Mouse (Mus musculus): Measurements from ENCODE around the gene Rpl3l. TPM values are rescaled to one million over a fixed set of nuclear protein-coding genes. Genes with fewer than 3 reads are reported as not detected.

The Rpl3l gene
- total RNA-seq (2021) = 100 to 1,000 TPM; 400 to 416 TPM

DNA sequence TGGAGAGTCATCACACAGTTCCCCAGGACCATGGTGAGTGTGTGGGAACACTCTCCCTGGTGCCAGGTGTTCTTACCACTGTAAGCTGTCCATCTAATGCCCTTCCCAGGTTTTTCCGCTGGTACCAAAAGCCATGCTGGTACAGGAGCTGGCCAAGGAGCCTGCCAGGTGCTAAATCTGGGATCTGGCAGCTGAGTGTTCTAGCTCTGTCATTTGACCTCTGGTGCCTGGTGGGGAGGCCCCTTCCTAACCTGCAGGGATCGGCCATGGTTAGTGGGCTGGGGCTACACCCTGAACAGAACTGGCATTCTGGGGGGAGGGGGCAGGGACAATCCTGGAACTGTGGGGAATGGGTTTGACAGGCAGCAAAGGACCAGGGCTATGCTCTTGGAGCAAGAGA lies at the start of gene Rpl3l:
Rpl3l (plus strand) TSS at position 203 of the 400 bp plus-strand sequence.
- peak; percentile 31 to 52 for DNase-seq
- intact Hi-C loops (cut with DNase I) = no loop called here

DNA sequence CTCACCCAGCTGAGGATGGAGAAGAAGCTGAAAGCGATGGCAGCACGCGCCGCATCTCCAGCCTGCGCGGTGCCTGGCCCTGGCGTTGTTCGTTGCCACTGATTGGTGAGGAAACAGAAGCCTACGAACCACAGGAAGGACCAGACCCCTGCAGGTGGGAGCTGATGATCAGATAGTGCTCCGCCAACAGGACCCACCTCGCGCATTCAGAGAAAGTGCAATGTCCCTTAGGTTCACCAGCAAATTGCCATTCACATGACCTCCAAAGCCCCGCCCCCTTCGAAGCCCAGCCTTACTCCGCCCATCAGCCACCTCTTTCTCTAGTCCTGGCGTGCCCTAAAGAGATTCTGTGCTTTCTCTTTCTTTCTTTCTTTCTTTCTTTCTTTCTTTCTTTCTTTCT lies 41.1 kb upstream of the Rpl3l start:
- no peak for DNase-seq
- intact Hi-C loops (cut with DNase I) = no loop called here

DNA sequence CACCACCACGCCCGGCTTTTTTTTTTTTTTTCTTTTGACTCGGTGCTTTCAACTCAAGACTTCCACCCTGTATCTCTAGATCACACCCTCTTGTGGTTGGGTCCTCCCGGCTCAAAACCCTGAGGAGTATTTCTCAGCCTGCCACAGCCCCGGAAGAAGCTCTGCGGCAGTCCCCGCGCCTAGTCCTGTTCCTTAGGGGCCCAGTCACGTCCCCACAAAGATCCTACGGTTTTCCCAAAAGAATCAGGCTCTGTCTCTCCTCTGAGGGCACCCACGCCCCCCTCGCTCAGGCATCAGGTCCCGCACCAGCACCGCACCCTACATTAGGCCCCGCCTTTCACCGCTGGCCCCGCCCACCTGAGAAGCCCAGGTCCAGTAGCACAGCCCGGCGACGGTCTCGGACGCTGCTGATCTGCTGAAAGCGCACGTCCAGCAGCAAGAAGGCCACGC lies 40.4 kb upstream of the Rpl3l start:
- peak; percentile 41 to 51 for DNase-seq
- intact Hi-C loops (cut with DNase I) = no loop called here

DNA sequence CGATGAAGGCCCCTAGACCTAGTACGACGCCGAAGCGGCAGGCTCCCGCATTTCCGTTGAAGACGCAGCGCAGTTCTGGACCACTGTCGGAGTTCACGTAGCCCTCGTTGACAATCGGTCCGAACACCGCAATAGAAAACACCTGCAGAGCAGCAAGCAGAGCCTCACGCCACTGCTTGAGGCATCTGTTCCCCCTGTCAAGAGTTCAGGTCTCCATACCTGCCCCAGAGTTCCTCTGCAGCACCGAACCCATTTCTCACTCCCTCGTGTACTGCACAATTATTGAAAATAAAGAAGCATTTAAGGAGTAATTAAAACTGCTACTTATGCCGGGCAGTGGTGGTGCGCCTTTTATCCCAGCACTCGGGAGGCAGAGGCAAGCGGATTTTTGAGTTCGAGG lies 40.0 kb upstream of the Rpl3l start:
- intact Hi-C loops (cut with DNase I) = no loop called here
- no peak for DNase-seq

DNA sequence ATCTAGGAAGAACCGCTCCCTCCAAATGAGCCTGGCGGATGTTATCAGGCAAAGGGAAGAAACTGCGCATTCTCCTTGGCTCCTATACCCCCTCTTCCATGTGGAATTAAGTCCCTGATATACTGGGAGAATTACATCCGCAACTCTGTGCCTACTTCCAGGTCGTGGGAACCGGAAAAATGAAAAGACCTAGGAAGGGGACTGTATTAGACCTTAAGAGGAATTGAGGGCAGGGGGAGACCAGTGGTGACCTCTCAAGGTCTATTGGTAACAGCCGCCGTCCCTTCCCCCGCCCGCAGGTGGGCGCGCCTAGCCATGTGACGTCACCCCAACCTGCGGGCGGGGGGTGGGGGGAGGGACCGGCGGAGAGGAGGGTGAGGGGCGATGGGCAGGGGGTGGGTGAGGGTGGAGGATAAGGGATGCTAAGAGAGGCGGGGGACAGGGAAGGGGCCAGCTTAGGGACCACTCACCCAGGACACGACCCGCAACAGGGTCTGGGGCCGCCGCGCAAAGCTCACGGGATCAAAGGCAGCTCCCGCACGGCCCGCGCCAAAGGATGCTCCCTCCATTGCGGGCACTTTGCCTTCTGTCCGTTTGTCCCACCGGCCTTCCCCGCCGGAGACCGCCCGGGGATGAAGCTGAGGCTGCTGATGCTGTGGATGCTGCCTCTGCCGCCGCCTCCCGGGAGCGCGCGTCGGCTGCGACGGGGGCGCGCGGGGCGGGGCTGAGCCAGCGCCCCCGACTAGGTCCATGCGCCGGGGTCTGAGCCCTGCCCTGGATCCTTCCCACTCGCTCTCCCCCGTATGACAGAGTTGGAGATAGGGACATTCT lies 38.2 kb upstream of the Rpl3l start, which contains the start of gene Syngr3:
Syngr3 (minus strand) TSS at position 705 of the 831 bp plus-strand sequence.
- no peak for DNase-seq
- intact Hi-C loops (cut with DNase I) = no loop called here

DNA sequence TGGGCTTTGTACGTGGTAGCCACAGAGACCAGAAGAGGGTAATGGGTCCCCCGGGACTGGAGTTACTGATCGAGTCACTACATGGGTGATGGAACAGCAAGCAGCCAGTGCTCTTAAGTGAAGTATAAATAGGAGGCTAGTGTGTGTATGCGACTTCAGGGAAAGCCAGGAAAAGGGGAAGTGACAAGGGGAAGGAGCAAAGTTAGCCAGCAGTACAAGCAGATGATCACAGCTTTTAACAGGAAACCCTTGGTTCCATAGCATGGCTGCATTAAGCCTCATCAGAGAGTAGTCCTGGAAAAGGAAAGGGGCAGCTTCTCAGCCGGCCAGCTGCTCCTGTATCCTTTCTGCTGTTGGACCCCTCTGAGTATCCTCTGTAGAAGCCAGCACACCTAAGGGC lies 35.2 kb upstream of the Rpl3l start:
- no peak for DNase-seq

DNA sequence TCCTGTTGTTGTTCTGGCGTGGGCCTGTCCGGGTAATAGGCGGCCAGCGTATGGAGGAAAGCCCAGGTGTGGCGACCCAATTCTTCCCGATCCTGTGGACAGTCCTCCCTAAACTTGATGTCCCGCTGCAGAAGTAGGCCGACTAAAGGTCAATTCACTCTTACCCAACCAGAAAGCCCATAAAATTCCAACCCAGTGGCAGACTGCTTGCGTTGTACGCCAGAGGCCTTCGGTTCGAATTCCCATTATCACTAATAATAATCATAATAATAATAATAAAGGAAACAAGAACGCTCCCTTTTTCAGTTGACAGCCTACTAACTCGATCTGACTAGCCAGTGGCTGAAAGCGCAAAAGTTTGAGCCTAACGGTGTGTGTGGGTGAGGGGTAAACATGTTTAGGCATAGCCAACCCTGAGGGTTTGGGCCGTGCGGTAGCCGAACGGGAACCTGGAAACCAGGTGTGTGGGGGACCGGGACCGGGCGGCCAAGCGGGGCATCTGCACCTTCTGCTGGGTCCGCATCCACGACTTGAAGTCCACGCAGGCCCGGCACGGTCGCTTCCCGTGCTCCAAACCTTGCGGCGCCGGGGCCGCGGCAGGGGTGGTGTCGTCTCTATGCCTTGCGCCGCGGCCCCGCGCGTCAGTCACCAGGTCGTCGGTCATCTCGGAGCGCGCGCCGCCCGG lies 32.2 kb upstream of the Rpl3l start:
- DNase-seq = no peak
- intact Hi-C loops (cut with DNase I) = loop anchor here (2.0 kb wide), 1 partner anchor 25 kb away; no protein-coding TSS in a partner anchor

More for the DNA sequence above, 35.2 kb upstream of the Rpl3l start:
- intact Hi-C loops (cut with DNase I) = no loop called here

DNA sequence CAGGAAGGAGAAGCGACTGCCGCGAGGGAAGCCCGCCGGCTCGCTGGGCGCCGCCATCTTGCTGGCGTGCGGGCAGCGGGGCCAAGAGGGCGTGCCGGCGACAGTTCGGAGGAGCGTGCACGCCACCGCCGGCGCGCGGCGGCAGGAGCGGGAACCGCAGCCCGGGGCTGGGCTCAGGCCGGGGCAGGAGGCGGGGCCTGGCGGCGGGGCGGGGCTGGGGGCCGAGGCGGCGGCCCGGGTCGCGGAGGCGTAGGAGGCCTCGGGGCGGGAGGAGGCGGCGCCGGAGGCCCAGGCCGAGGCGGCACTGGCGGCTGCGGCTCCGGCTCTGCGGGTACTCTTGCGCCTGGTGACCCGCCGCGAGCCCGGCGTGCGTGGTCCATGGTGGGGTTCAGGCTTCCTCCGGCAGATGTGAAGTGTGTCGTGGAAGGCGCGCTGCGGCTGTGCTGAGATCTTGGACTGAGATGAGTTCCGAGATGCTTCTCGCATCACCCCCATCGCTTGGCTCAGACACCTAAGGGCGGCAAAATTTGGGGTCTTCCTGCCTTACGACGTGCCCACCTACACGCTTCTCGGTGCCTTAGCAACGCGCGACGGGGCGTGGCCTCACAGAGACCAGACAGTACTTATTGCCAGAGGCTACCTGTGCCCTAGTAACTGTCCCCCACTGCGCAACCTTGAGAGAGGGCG lies 31.5 kb upstream of the Rpl3l start, which contains the start of the genes Gfer and Noxo1:
Gfer (minus strand) TSS at position 146 of the 687 bp plus-strand sequence.
Noxo1 (plus strand) TSS at position 224 of the 687 bp plus-strand sequence.
- intact Hi-C loops (cut with DNase I) = no loop called here
- DNase-seq = peak; percentile 87 to 88

DNA sequence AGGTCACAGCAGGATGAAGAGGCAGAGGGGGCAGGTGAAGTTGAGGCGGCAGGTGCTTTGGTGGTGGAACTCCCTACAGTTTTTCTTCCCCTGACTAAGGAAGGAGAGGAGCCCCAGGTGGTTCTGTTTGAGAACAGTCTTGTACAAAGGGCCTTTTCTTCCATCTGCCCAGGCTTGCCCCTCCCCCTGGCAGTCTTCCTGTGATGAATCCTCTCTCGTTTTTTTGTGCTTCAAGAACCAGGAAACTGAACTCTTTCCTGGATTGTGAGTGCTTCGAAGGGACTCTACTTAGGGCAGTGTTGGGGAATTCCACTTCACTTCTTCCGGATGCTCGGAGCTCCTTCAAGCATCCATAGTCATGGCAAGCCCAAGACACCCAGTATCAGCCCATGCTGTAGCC lies 29.6 kb upstream of the Rpl3l start:
- DNase-seq = no peak
- intact Hi-C loops (cut with DNase I) = no loop called here

DNA sequence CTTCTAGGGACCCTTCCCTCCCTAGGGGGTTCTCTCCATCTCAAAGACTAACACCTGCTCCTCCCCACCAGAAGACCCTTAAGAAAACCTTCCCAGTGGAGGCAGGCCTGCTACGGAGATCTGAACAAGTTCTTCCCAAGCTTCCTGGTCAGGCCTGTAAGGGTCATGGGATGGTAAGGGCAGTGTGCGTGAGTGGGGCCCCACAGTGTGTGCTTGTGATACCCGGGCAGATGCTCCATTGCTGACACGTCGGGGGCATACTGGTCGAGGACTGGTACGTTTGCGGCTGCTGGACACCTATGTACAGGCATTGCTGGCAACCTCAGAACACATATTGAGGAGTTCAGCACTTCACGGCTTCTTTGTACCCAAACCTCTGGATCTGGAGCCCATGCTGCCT lies 28.9 kb upstream of the Rpl3l start:
- intact Hi-C loops (cut with DNase I) = no loop called here

DNA sequence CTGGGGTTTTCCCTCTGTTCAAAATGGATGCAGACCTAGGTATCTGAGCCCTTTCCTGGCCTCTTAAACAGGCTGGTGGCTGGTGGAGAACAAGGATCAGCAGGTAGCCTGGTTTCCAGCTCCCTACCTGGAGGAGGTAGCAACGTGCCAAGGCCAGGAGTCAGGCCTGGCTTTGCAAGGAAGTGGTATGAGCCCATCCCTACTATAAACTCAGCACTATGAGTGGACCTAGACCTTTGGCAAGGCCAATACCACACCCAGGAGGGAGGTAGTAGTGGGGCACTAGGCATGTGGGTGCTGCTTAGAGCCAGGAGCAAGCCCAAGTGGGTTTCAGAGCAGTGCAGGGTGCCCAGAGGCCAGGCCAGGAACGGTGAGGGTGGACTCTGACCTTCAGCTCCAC lies 28.1 kb upstream of the Rpl3l start:
- no peak for DNase-seq
- intact Hi-C loops (cut with DNase I) = no loop called here

More for the DNA sequence above, 28.9 kb upstream of the Rpl3l start:
- no peak for DNase-seq

DNA sequence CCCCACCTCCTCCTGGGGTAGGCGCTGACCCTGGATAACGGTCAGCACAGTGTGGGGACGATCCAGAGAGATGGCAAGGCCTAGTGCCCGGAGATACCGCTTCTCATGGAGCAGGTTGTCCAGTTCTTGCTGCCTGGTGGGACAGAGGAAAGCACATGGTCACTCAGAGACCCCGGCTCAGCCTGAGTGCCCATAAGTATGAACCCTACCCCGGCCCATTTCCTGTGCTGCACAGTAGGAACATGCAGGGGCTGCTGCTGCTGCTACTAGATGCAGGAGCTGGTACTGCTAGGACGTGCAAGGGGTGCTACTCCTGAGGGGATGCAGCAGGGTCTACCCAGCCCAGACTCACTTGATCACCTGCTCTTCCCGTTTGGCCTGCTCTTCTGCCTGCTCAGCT lies 26.4 kb upstream of the Rpl3l start:
- intact Hi-C loops (cut with DNase I) = no loop called here
- DNase-seq = no peak

DNA sequence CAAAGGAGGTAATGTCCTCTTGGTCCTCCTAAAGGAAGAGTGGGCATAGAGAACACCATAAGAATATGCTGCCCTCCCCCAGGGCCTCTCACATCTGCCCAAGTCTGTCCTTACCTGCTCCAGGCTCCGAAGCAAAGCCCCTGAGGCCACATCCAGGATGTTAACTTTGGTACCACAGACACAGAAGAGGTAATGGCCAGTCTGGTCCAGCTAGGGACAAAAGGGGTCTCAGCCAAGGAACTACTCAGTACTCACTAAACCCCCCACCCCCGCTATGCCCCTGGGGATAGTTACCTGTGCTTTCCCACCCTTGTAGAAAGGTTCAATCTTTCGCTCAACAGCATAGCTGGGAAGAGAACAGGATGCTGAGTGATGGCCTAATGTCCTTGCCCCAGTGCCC lies 21.8 kb upstream of the Rpl3l start:
- DNase-seq = no peak
- intact Hi-C loops (cut with DNase I) = loop anchor here (5.0 kb wide), 2 partner anchors 79 to 169 kb away; no protein-coding TSS in a partner anchor

DNA sequence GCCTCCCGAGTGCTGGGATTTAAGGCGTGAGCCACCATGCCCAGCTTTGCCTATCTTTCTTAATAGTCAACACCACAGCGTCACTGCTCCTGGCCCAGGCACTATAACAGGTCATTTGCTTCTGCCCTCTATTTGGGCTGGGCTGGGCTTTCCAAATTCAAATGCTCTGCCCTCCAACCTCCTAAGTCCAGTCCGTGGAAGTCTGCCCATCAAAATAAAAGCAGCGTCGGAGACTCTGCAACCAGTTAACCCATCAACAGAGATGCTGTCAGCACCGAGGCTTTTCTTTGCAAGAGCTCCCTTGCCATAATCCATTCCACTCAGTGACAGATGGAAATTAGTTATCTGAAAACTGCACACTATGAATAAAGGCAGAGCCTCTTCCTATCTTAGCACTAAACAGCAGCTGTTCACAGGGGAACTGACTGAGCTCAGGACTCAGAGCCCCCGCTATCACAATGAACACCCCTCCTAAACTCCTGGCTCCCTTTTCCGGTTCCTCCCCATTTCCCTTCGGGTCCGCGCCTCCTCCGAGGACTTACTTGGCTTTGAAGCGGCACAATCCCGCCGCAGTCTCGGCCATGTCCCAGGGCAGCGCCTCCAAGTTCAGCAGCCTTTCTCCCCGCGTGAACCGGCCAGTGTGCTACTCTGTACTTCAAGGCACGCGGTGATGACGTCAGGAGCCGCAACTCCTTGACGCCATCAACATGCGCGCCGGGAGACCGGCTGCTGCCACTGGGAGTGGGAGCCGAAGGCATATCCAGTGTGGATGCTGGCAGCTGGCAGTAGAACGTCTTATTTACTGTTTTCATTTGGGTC lies 20.4 kb upstream of the Rpl3l start, which contains the start of gene Tbl3:
Tbl3 (minus strand) TSS at position 679 of the 819 bp plus-strand sequence.
- intact Hi-C loops (cut with DNase I) = loop anchor here (5.0 kb wide), 2 partner anchors 80 to 170 kb away; no protein-coding TSS in a partner anchor
- peak; percentile 95 to 97 for DNase-seq

DNA sequence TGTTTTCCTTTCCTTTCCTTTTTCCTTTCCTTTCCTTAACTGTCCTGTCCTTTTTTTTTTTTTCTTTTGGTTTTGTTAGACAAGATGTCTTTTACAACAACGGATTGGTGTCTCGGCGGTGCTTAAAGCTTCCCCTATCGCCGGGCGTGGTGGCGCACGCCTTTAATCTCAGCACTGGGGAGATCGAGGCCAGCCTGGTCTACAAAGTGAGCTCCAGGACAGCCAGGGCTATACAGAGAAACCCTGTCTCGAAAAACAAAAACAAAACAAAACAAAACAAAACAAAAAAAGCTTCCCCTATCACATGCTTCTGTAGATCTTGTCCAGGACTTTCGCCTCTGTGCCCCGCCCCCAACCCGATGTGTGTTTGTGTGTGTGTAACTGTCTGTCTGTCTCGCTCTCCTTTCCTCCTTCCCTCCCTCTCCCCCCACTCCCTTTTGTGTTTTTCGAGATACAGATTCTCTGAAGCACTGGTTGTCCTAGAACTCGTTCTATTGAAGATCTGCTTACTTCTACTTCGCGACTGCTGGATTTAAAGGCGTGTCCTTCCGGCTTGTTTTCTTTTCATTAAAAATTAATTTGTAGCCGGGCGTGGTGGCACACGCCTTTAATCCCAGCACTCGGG lies 19.7 kb upstream of the Rpl3l start:
- DNase-seq = no peak
- intact Hi-C loops (cut with DNase I) = loop anchor here (5.0 kb wide), 2 partner anchors 81 to 171 kb away; no protein-coding TSS in a partner anchor

DNA sequence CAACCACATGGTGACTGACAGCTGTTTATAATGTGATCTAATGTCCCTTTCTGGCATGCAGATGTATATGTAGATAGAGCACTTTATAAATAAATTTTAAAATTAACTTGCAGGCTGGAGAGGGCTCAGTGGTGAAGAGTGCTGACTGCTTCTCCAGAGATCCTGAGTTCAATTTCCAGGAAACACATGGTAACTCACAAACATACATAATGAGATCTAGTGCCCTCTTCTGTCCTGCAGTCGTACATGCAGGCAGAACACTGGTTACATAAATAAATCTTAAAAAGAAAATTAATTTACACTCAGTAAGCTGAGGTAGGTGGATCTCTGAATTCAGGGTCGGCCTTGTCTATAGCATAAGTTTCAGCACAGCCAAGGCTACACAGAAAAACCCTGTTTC lies 19.0 kb upstream of the Rpl3l start:
- intact Hi-C loops (cut with DNase I) = loop anchor here (5.0 kb wide), 2 partner anchors 81 to 171 kb away; no protein-coding TSS in a partner anchor
- DNase-seq = no peak

DNA sequence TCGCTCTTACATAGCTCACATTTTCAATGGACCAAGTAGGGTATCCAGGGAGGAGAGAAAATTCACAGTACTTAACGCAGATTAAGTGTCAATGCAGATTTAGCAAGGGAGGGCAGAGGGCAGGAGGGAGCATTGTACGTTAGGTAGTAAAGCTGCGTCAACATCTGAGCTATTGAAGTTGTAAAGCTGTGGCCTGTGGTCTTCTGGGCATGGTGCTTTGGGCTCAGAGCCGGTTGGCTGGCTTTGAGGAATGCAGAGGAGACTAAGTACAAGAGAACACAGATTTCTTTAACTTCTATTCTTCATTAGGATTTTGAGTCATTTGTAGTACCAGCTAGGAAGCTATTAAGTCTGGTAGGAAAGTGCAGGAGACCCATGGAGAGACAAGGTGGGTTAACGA lies 12.1 kb upstream of the Rpl3l start:
- DNase-seq = no peak
- intact Hi-C loops (cut with DNase I) = loop anchor here (5.0 kb wide), 1 partner anchor 298 kb away; no protein-coding TSS in a partner anchor

DNA sequence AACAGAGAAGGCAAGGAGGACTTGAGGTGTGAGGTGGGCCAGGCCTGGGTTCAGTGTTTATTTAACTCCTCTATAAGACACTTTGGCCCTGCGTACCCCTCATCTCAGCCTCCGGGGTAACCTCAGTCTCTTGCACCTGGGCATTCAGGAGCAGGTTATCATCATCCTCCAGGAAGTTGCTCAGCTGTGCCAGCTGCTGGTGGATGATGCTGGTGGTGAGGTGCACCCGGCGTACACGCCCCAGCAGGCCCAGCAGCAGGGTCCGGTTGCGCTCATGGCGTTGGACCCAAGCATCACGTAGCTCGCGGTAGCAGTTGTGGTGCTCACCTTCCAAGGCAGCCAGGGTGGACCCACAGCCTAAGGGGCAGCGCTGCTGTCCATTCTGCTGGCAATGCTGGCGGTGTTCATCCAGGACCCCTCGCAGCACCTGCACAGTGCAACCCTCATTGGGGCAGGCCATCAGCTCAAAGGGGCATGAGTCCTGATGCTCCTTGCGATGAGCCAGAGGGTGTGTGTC lies 11.4 kb upstream of the Rpl3l start:
- intact Hi-C loops (cut with DNase I) = loop anchor here (5.0 kb wide), 1 partner anchor 299 kb away; no protein-coding TSS in a partner anchor
- no peak for DNase-seq

DNA sequence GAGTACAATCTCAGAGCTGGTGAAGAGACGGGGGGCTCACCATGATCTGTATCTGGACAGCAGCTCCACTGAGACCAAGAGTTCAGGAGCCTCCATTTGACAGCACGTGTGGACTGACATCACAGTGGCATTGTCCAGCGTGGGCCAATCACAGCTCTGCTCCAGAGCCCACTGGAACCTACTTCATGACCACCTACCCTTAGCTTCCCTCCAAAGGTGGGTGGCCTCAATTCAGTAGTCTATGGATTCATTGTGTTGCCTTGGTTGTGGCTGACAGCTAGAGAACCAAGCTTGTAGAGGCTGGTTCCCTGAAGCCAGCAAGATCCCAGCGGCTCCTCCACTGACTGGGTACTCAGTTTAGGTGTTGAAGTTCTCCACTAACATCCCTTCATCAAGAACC lies 9.7 kb upstream of the Rpl3l start, which contains the start of the genes Rnf151 and Rps2:
Rnf151 (minus strand) TSS at position 121 of the 400 bp plus-strand sequence.
Rps2 (plus strand) TSS at position 174 of the 400 bp plus-strand sequence.
- intact Hi-C loops (cut with DNase I) = loop anchor here (5.0 kb wide), 1 partner anchor 301 kb away; no protein-coding TSS in a partner anchor
- DNase-seq = no peak
